Mouse (Mus musculus) heart, embryonic 12.5 days (tissue): ENCODE data around the gene Tmem97. TPM values are rescaled to one million over a fixed set of nuclear protein-coding genes. Genes with fewer than 3 reads are reported as not detected.
"Not testable (repeated sequence)": the region's sequence is repeated elsewhere in the genome, so short reads cannot be mapped to it uniquely, and the experiment has no call there.

Source experiments
- ATAC-seq: fragments of 200-750 bp; cut with Nextera tagmentation; 2 replicates; pipeline ENCODE4 v1.8.0; 2017; ENCODE audit warnings: moderate TSS enrichment, moderate library complexity; ENCODE audit not compliant: insufficient number of reproducible peaks, low FRiP score
- H3K27ac ChIP-seq: fragments of 300-500 bp; sonication (generic); 2 replicates; pipeline ENCODE4 v1.5.1; 2016; ENCODE audit warnings: mild to moderate bottlenecking, moderate library complexity; ENCODE audit not compliant: poor library complexity, severe bottlenecking
- H3K27me3 ChIP-seq: fragments of 300-500 bp; sonication (generic); replicated peaks from 2 replicates; pipeline ENCODE4 v1.6.1; 2016; ENCODE audit warnings: mild to moderate bottlenecking, moderate library complexity
- H3K36me3 ChIP-seq: fragments of 300-500 bp; sonication (generic); 2 replicates; pipeline ENCODE4 v1.6.1; 2016; ENCODE audit warnings: mild to moderate bottlenecking, moderate library complexity
- H3K4me1 ChIP-seq: fragments of 300-500 bp; sonication (generic); replicated peaks from 2 replicates; pipeline ENCODE4 v1.6.1; 2016; ENCODE audit warnings: mild to moderate bottlenecking
- H3K4me2 ChIP-seq: fragments of 300-500 bp; sonication (generic); 2 replicates; pipeline ENCODE4 v1.6.1; 2016; ENCODE audit warnings: mild to moderate bottlenecking, moderate library complexity
- H3K4me3 ChIP-seq: fragments of 300-500 bp; sonication (generic); 2 replicates; pipeline ENCODE4 v1.5.1; 2016; ENCODE audit warnings: mild to moderate bottlenecking
- H3K9ac ChIP-seq: fragments of 300-500 bp; sonication (generic); 2 replicates; pipeline ENCODE4 v1.6.1; 2016; ENCODE audit warnings: mild to moderate bottlenecking, moderate library complexity
- H3K9me3 ChIP-seq: fragments of 300-500 bp; sonication (generic); replicated peaks from 2 replicates; pipeline ENCODE4 v1.6.1; 2016; ENCODE audit warnings: mild to moderate bottlenecking, moderate library complexity
- WGBS: fragments of 180-500 bp; shearing (Covaris S2); methylation state at CpG from one replicate; pipeline ENCODE4 v1.1.7; 2016; 5-methylcytosine and 5-hydroxymethylcytosine counted together
- polyA plus RNA-seq: library from polyadenylated mRNA; unstranded; fragments of >200 nt; fragmentation: Nextera tagmentation; extraction: Ambion mirVana; gene quantifications from 2 replicates; pipeline ENCODE4 v1.2.1, GENCODE M21; 2016

The Tmem97 gene
- polyA plus RNA-seq, 1 experiment from 2014 or later, result 58.4 TPM

DNA sequence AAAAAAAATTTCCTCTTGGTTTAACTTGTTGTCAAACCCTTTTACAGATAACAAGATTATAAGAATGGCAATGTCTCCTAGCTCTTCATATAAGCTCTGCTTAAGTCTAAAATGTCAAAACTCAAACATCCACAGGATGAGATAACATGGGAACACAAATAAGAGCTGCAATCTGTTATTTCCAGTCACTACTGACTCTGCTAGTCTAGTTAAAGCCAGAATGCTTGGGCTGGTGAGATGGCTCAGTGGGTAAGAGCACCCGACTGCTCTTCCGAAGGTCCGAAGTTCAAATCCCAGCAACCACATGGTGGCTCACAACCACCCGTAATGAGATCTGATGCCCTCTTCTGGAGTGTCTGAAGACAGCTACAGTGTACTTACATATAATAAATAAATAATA is 23.5 kb upstream of the Tmem97 start:
- ATAC-seq, H3K4me1 ChIP-seq: not testable (repeated sequence)
- peaks cover 63% of the 10 kb centered on the region for H3K36me3 ChIP-seq

DNA sequence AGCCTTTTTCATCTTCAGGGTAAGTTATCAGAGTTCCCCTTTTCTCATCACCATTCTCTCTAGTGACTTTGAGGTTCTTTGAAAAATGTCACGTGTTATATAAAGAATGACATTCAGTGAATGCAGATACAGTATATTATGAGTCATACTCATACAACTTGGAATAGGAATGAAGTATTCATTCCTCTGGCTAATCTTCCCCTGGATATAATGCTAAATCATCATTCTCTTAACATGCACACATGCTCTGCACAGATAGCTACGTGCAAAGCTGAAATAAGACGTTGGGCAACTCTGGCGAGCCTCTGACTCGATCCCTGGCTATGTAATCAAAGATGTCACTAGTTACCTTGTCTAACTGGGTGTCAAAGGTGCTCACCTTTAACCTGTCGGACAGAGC is 21.3 kb upstream of the Tmem97 start:
- H3K27ac ChIP-seq, result no peak overlapping the region
- no peak overlapping the region for H3K4me3 ChIP-seq
- H3K9ac ChIP-seq, result no peak overlapping the region
- peaks cover 10% of the 10 kb centered on the region; the same call in 1 of the 2 replicates for H3K4me1 ChIP-seq
- H3K27me3 ChIP-seq, result no peaks in the 10 kb centered on the region
- H3K36me3 ChIP-seq, result peaks cover 60% of the 10 kb centered on the region
- no peak overlapping the region for H3K4me2 ChIP-seq
- no peak for ATAC-seq
- H3K9me3 ChIP-seq, result no peaks in the 10 kb centered on the region
- 85% methylated on average over 6 of the region's 6 CpGs for WGBS

More for the DNA sequence above, 23.5 kb upstream of the Tmem97 start:
- H3K27ac ChIP-seq, H3K4me3 ChIP-seq, H3K9me3 ChIP-seq, H3K9ac ChIP-seq, H3K27me3 ChIP-seq, H3K4me2 ChIP-seq: not testable (repeated sequence)
- 83% methylated on average over 4 of the region's 4 CpGs for WGBS

DNA sequence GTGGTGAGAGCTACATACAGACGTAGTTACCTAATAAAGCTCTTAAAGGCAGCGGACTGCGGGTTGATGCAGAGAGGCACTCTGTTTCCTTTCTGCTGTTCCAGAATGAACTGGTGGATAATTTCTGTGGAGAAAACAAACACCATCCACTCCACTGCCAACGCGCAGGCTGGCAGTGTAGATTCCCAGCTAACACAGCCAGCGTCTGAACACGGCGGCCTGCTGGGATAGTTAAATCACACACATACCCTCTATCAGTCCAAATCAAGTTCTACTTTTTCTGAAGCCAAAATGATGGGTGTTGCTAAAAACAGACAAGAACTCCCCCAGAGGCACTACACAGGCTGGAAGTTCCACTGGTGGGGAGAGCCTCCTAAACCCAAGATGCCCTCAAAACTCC is 20.9 kb upstream of the Tmem97 start:
- Histone ChIP-seq H3K4me2 (no peak overlapping the region), H3K27me3 (no peaks in the 10 kb centered on the region), H3K4me3 (no peak overlapping the region), H3K9ac (no peak overlapping the region), H3K9me3 (no peaks in the 10 kb centered on the region), H3K4me1 (peaks cover 14% of the 10 kb centered on the region), H3K27ac (no peak overlapping the region), H3K36me3 (peaks cover 58% of the 10 kb centered on the region)
- ATAC-seq, result no peak
- WGBS, result 95% methylated on average over 8 of the region's 8 CpGs

DNA sequence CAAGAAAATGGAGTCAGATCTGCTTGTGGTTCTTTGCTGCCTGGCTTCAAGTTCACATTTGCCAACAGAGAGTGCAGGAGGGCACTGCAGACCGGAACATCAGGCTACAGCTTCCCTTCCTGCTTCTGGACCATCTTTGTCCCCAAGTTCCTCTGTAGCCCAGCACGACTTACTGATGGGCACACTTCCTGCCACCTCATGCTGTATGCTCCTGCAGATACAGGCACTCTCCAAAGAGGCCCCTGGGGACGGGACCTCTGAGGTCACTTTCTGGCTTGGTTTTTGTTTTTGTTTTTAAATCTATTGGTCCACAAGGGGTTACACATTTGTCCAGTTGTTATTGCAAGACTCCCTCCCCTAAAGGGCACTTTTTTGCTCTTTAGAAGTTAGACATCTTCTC is 19.2 kb upstream of the Tmem97 start:
- Histone ChIP-seq H3K4me3 (no peak overlapping the region), H3K27ac (peak overlapping the region; percentile 22), H3K4me2 (no peak overlapping the region), H3K9ac (no peak overlapping the region), H3K4me1 (peaks cover 17% of the 10 kb centered on the region), H3K36me3 (peaks cover 53% of the 10 kb centered on the region), H3K9me3 (no peaks in the 10 kb centered on the region), H3K27me3 (no peaks in the 10 kb centered on the region)
- no peak for ATAC-seq
- WGBS, result 53% methylated on average over 3 of the region's 3 CpGs

DNA sequence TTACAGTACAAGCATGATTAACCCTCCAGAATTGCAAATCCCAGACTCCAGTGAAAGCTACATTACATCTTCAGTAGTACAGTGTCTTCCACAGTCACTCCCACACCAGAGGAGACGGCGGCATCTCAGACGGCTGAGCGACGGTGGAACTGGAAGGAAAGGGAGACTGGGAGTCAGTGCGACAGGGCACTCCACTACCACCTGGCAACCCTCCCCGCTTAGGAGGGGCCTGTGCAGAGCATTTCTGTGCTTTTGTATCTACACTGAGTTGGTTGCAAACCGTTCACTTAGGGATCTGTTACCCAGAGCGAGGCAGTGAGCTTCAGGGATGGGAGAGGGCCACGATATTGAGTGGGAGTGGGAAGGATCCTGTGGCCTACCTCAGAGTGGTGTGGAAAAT is 18.2 kb upstream of the Tmem97 start:
- no peak for ATAC-seq
- 83% methylated on average over 10 of the region's 10 CpGs for WGBS
- peaks cover 48% of the 10 kb centered on the region for H3K36me3 ChIP-seq
- H3K4me1 ChIP-seq, result peaks cover 17% of the 10 kb centered on the region
- H3K9me3 ChIP-seq, result no peaks in the 10 kb centered on the region
- H3K9ac ChIP-seq, result no peak overlapping the region
- H3K4me3 ChIP-seq, result no peak overlapping the region
- H3K27me3 ChIP-seq, result no peaks in the 10 kb centered on the region
- H3K4me2 ChIP-seq, result no peak overlapping the region
- H3K27ac ChIP-seq, result no peak overlapping the region

DNA sequence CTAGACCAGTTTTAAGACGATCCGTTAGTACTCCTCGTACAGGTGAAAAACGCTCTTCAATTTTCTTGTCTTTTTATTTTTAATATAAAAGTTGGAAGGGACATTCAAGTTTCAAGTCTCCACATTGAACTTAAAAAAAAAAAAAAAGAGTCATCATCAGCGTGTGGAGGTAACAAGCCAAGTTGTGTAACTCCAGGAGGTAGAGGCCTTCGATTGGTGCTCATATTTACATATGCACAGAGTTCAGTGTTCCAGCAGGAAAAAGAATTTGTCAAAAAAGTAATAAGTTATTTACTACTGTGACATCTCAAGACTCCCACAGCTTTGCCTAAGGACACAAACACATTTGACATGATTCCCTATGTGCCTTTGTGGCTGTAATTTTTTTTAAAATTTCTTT is 17.0 kb upstream of the Tmem97 start:
- no peak for ATAC-seq
- no peaks in the 10 kb centered on the region for H3K27me3 ChIP-seq
- WGBS, result 88% methylated on average over 6 of the region's 6 CpGs
- H3K36me3 ChIP-seq, result peaks cover 44% of the 10 kb centered on the region
- H3K27ac ChIP-seq, result no peak overlapping the region
- peaks cover 17% of the 10 kb centered on the region for H3K4me1 ChIP-seq
- H3K9me3 ChIP-seq, result no peaks in the 10 kb centered on the region
- H3K9ac ChIP-seq, result no peak overlapping the region
- no peak overlapping the region for H3K4me3 ChIP-seq
- H3K4me2 ChIP-seq, result no peak overlapping the region

DNA sequence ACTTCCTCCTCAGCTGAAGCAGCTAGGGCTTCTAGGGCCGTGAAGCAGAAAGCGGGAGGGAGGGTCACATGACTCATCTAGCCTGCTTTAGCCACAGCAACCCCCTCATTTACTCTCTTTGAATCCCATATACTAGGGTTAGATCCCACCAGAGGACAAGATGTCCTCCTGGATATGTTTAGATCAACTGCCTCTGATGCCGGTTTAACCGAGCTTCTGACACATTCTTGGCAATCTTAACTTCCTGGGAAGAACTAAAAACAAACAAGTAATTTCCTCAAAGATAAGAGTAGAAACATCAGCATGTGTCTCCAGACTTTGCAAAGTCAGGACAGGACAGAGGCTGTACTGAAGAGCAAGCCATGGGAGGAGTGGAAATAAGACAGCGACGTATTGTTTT is 16.2 kb upstream of the Tmem97 start:
- Histone ChIP-seq H3K4me2 (no peak overlapping the region), H3K4me3 (no peak overlapping the region), H3K36me3 (peaks cover 36% of the 10 kb centered on the region), H3K9me3 (no peaks in the 10 kb centered on the region), H3K4me1 (peaks cover 17% of the 10 kb centered on the region), H3K27me3 (no peaks in the 10 kb centered on the region), H3K27ac (peak overlapping the region; percentile 28), H3K9ac (no peak overlapping the region)
- peak; percentile 53 for ATAC-seq
- WGBS, result 33% methylated on average over 6 of the region's 6 CpGs

DNA sequence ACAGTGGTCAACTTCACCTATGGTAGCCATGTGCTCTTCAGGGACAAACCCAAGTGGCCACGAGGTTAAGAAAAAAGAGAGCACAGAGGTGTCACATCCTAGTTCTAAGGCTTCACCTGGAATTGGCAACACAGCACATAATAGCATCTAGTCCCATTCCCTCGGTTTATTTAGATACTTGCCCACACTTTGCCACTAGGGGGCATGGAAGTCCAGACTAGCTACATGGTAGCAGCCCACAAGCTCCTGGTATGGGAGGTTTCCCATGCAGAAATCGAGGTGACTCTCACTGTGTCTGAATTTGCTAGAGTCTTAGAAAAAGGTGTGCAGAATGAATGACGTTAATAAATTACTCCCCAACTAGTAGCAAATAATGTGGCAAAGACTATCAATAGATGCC is 9.9 kb upstream of the Tmem97 start:
- Histone ChIP-seq H3K4me3 (no peak overlapping the region), H3K9me3 (no peaks in the 10 kb centered on the region), H3K36me3 (0 out of 2 replicates have a peak, but pooled peaks cover 5% of the 10 kb centered on the region), H3K27ac (no peak overlapping the region), H3K9ac (no peak overlapping the region), H3K27me3 (no peaks in the 10 kb centered on the region), H3K4me1 (peaks cover 10% of the 10 kb centered on the region), H3K4me2 (no peak overlapping the region)
- ATAC-seq, result peak; percentile 44; the same call in 1 of the 2 replicates
- WGBS, result 11% methylated on average over 4 of the region's 4 CpGs

DNA sequence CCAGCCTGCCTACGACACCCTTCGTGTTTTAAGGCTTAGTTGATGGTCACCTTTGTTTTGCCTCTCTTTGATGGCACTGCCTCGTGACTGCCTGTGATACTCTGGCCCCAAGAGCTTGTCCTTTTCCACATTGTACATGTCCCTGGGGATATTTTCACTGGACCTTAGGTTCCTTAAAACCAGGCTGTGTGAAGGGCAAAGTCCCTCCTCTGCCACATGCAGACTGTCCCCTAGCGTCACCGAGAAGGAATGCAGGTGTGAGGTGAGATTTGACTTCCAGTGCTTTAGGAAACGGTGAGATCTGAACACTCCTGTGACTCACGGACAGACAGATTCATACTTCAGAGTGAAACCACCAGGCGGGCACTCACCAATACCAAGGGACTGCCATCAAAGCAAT is 6.7 kb upstream of the Tmem97 start:
- Histone ChIP-seq H3K36me3 (no peaks in the 10 kb centered on the region), H3K9me3 (0 out of 2 replicates have a peak, but pooled peaks cover 3% of the 10 kb centered on the region), H3K4me3 (no peak overlapping the region), H3K9ac (no peak overlapping the region), H3K4me2 (no peak overlapping the region), H3K27ac (no peak overlapping the region), H3K4me1 (peaks cover 17% of the 10 kb centered on the region), H3K27me3 (no peaks in the 10 kb centered on the region)
- 60% methylated on average over 8 of the region's 8 CpGs for WGBS
- no peak for ATAC-seq

DNA sequence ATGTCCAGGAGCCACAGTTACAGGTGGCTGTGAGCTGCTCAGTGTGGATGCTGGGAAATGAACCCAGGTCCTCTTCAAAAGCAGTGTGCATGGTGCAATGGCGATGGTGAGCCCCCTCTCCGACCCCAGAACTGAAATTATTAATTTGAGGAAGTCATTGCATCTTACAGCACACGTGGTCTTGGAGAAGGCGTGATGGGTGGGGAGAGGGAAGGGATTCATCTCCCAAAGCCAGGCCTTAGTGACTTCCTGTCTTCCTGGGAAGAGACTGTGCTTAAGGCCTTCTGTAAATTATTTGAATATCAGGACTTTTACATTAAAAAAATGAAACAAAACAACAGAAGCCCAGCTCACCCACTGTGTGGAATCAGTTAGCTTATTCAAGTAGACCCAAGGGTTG is 5.5 kb upstream of the Tmem97 start:
- no peaks in the 10 kb centered on the region for H3K36me3 ChIP-seq
- peaks cover 18% of the 10 kb centered on the region for H3K4me1 ChIP-seq
- 0 out of 2 replicates have a peak, but pooled peaks cover 3% of the 10 kb centered on the region for H3K9me3 ChIP-seq
- no peak overlapping the region for H3K4me3 ChIP-seq
- WGBS, result 76% methylated on average over 4 of the region's 4 CpGs
- ATAC-seq, result no peak
- H3K27ac ChIP-seq, result peak overlapping the region; percentile 70; the same call in 1 of the 2 replicates
- H3K27me3 ChIP-seq, result no peaks in the 10 kb centered on the region
- no peak overlapping the region for H3K4me2 ChIP-seq
- no peak overlapping the region for H3K9ac ChIP-seq

DNA sequence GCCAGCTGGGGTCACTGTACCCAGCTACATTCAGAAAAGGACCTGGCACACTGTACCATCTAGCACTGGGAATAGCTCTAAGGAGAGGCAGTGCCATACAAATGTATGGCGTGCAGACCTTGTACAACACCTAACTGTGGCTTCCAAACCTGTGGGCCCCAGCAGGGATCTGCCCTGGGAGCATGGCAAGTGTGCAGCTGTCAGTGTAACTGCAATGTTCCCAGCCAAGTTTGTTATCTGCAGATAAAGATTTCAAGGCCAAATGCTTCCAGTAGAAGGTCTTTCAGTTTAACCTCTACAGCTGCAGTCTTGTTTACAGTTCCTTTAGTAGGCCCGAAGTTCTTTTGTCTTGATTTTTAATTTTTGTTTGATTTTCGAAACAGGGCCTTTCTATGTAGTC is 5.0 kb upstream of the Tmem97 start:
- Histone ChIP-seq H3K9me3 (0 out of 2 replicates have a peak, but pooled peaks cover 3% of the 10 kb centered on the region), H3K4me3 (no peak overlapping the region), H3K4me1 (peaks cover 21% of the 10 kb centered on the region), H3K9ac (0 out of 2 replicates have a peak overlapping the region, but pooled peaks have one; percentile 27), H3K27me3 (no peaks in the 10 kb centered on the region), H3K27ac (peak overlapping the region; percentile 70), H3K4me2 (no peak overlapping the region), H3K36me3 (no peaks in the 10 kb centered on the region)
- 57% methylated on average over 3 of the region's 3 CpGs for WGBS
- ATAC-seq, result no peak

DNA sequence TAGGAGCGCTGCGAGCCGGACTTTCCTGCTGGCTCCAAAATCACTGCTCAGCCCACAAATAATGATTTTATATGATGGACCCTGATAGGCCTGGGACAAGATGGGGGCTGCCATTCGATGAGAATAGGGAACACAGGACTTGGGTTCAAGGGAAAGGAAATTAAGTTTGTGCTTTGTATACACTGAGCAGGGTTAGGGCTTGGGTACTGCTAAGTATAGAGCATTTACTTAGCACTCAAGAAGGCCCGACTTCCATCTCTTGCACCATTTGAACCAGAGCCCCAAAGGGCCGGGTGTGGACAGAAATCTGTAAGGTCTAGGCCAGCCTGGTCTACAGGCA is 452 bp upstream of the Tmem97 start:
- H3K9ac ChIP-seq, result peak overlapping the region; percentile 73; the same call in 1 of the 2 replicates
- peaks cover 30% of the 10 kb centered on the region for H3K4me1 ChIP-seq
- peak overlapping the region; percentile 59 for H3K4me3 ChIP-seq
- H3K4me2 ChIP-seq, result peak overlapping the region; percentile 74
- peak; percentile 1; the same call in 1 of the 2 replicates for ATAC-seq
- no peaks in the 10 kb centered on the region for H3K36me3 ChIP-seq
- 35% methylated on average over 6 of the region's 6 CpGs for WGBS
- no peaks in the 10 kb centered on the region for H3K27me3 ChIP-seq
- H3K9me3 ChIP-seq, result 0 out of 2 replicates have a peak, but pooled peaks cover 3% of the 10 kb centered on the region
- H3K27ac ChIP-seq, result peak overlapping the region; percentile 29; the same call in 1 of the 2 replicates
